Mouse (Mus musculus): ENCODE results near the gene Ntng1.
A peak's percentile ranks its signal among the peaks of the same experiment; 100 is the strongest.

Ntng1 gene

DNA sequence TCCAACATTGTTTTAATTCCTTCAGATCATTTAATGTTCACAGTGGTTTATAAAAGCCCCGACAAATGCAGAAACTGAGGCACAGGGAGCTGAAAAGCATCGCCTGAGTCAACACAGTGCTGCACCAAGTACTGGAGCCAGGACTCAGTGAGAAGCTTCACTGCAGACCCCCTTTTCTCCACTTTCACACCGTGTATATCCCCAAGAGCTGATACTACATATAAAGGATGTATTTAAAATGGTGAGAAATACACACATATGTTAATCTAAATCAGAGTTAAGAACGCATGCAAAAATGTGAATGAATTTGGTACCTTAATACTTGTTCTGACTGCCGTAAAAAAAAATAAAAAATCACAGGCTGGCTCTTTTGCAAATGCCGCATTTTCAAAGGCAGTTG is 88.4 kb downstream of the Ntng1 start:
- DNase-seq (ENCODE audit: extremely low spot score, low read depth, low spot score): no peak

DNA sequence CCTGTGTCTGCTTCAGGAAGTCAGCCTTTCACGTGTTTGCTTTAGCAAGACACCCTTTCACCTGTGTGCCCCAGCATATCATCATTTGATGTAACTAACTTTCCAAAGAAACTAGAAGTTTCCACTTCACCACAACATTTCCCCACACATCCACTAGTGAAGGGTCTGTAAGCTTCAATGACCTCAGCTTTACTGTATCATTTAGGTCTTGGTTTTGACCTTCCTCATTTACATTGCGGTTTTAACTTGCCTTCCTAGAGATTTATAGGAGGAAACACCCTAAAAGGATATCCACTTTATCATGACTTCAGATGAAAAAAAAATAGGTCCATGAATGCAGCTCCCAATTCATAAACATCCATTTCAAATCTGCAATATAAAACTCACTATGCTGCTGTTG is 89.7 kb downstream of the Ntng1 start:
- DNase-seq (ENCODE audit: extremely low spot score, low read depth, low spot score): no peak

DNA sequence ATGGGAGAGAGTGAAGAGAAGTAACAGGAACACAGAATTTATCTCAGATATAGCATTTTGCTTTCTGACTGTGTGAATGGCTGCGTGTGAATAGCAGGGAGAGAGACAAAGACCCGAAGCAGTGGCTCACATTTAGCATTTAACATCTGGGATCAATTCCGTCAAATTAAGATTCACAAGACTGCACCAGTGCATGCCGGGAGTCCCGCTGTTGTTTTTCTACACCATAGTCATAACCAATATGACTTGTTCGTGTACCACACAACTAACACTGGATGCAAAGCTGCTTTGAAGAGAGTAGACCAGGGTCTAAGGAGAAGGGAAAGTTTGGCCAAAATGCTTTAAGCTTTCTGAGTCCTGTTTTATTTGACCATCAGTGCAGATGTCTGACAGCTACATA is 95.7 kb downstream of the Ntng1 start:
- peak; percentile 22 for DNase-seq (ENCODE audit: extremely low spot score, low read depth, low spot score)

DNA sequence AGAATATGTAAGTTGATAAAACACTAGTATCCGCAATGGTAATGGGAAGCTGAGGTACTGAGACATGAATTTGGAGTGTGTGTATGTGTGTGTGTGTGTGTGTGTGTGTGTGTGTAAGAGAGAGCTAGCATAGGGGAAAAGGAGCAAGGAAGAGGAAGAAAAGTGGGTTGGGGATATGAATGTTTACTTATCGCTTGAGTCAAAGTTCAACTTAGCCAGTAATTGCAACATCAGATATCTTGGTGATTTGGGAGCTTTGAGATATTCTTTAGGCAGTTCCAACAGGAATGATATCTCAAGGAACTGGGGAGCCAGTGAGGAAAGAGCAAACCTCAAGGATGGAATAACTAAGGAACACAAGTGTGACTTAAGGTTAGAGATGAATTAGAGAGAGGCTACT is 97.1 kb downstream of the Ntng1 start:
- no peak for DNase-seq (ENCODE audit: extremely low spot score, low read depth, low spot score)

DNA sequence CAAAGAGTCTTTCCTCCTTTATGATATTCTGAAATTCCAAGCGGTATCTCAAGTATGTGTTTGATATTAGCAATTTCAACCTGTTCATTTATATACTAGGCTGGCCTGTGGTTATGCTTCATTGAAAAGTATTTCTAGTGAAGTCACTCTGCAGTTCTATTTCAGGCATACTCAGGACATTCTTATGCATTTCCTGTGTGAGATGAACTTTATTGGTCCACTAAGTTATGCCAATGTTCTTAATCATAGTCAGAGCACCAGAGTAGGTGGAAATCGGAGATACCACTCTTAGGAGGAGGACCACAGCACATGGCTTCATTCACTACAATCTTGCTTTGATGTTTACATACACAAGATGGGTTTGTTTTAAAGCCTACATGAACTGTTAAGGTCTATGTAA is 99.6 kb downstream of the Ntng1 start:
- DNase-seq (ENCODE audit: extremely low spot score, low read depth, low spot score): no peak

DNA sequence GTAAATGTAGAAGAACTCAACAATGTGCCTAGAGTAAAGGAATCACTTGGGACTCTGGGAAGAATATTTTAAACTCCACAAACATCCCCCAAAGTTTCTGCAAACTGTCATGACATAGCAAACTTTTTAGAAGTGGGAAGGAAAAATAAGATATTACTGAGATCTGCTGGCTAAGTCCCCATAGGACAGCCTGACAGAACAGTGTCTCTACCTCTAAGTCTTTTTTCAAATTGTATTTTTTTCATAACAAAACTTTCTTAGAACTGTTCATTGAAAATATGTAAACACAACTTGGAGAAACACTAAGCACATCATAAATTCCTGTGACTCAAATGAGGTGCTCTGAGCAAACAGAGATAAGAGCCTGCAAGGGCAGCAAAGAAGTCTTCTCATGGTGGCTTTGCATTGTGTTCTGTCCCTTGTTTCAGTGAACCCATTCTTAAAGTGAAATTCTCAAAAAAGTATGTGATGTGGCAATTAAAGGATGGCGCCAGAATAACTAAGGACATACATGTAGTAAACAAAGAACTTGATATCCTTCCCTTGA is 100.1 kb downstream of the Ntng1 start:
- no peak for DNase-seq (ENCODE audit: extremely low spot score, low read depth, low spot score)

DNA sequence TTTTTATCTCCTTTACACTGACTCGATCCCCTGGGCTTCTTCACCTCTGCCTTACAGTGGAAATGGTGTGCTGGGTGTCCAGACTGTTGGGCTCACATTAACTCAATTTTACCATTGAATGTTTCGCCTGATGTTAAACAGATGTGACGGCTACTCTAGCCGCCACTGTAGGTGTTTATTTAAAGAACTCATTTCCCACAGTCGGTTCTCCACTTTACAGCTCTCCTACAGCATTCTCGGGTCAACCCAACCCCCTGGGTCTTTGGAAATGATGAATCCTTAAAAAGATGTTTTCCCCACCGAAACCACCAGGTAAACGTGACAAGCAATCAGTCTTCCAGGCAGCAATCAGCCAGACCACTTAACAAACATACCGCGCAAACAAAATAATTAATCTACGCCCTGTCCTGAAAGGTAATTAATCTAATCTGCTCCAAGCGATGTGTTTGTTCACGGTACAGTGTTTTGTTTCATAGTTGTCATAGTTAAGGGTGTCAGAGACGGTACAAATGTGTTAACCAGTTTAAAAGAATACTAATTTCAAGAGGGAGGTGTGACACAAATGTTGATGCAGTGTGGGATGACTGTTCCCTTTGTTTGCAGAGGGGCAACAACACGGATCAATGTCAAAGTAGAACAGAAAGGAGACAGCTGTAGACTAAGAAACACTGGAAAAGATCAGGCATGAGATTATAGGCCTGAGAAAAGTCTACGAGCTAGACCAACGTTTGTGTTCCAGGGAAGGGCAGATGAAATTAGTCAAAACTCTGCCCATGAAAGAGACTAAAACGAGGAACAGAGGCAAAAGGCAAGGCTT is 120.8 kb downstream of the Ntng1 start:
- peak; percentile 18 for DNase-seq (ENCODE audit: extremely low spot score, low read depth, low spot score)

DNA sequence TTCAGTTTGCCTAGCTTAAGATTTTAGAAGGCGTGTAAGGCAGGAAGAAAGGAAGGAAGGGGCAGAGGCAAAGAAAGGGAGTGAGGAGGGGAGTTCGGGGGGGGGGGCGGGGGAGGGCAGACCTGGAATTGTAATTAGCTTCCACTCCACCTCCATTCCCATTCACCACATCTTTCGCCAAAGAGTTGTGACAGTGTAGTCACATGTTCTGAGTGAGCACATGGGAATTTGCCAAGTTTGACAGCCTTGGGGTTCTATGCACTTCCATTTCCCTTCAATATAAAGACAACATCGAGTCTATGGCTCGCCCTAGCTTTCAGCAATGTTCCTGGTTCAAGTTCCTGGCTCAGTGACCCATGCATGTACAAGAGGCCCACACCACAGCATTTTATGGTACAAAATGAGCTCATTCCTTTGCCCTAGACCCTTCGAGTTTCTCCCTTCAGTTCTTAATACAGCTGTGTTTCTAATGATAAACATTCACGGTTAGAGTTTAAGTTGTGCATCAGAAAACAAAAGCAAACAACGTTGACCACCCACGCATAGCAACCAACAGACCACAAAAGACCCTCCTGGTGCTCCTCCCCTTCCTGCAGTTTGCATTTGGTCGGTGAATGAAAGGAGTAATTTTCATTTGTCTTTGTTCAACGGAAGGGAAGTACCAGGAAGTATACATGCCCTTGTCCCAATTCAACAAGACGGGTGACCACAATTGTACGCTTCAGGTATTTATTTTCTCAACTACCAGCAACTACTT is 132.8 kb downstream of the Ntng1 start:
- no peak for DNase-seq (ENCODE audit: extremely low spot score, low read depth, low spot score)

DNA sequence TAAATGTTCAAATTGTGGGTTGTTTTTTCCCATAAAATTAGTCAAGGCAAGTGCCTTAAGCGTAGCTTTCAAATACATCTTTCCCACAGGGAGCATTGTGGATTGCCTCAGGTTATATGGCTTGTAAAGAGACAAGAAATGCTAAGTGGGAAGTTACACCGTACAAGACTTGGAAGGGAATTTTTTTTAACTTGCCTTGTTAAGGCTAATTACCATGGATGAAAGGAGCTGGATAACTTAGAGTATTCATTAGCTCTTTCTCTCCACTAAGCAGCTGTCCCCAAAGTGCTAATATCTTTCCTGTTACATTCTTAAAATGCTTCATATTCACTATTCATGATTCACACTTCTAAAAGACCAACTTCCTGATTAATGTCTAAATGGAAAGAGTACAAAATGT is 133.4 kb downstream of the Ntng1 start:
- DNase-seq (ENCODE audit: extremely low spot score, low read depth, low spot score): peak; percentile 2

DNA sequence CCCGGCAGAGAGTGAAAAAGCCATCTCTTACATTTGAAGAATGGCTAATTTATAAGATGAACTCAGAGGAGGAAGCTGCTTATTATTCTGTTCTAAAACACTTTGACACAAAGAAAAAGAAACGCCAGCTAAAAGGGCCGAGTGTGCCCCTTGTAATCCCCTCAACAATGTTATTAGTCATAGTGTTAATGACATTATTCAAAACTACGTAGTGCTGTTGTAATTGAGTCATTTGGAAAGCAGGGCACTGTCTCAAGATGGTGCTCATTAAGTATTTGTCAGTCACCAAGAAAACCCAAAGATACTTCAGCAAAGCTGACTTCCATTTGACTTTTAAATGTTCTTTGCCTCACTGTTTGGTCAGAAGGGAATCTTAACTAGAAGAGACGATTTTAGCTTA is 143.5 kb downstream of the Ntng1 start:
- DNase-seq (ENCODE audit: extremely low spot score, low read depth, low spot score): no peak

DNA sequence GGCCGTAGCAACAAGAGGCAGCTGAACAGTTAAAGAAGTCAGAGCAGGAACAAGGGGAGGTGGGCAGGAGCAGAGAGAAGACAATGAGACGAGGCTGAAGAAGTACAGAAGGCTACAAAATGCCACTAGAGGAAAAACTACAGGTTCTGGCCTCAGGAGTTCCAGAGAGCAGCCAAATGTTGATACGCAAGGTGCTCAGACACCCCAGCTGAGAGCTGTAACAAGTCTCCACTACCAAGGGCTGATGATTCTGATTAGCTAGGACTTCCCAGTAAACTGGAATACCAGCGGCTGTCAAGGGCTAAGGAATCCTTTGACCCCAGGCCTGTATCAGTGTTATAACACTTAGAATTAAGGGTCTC is 148.2 kb downstream of the Ntng1 start:
- no peak for DNase-seq (ENCODE audit: extremely low spot score, low read depth, low spot score)

DNA sequence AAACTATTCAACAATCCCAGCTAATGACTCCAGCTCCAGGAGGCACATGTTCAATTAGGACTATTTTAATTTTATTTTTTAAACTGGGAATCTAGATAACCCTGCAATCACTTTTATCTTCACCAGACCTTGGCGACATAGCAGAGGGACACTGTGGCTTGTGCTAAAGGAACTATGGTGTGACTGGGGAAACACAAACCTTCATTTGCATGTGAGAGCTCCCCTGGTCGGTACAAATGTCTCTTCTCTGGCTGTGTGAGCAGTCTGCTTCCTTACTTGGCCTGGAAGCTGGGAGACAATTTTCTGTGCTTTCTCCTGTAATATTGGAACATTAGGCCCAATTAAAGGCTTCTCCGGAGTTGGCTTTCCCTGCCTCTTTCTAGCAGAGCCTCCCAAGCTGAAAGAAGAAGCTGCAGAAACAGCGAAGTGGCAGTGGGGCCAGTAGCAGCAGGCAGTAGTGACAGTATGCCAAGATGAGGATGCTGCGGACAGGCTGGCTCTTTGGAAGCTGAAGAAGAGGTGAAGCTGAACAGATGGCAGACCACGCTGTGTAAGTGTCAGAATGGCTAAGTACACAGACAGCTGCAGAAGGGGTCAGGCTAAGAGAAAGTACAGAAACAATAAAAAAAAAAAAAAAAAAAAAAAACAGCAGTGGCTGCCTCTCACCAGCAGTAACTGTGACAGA is 148.7 kb downstream of the Ntng1 start:
- no peak for DNase-seq (ENCODE audit: extremely low spot score, low read depth, low spot score)

DNA sequence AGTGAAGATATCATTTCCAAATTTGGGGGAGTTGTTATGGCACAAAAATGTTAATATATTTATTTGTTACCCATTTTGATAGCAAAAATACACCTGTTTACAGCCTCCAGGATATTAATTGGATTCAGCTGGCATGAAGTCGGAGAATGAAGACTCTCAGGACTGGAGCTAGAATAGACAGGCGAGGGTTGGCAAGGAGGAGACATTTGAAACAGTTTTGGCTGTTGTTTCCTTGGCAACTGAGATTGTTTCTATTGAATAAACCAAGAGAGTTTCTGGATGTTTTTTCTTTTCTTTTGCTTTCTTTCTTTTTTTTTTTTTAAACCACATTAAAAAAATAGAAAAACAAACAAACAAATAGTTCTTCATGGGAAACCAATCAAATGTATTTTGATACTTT is 159.7 kb downstream of the Ntng1 start:
- no peak for DNase-seq (ENCODE audit: extremely low spot score, low read depth, low spot score)

DNA sequence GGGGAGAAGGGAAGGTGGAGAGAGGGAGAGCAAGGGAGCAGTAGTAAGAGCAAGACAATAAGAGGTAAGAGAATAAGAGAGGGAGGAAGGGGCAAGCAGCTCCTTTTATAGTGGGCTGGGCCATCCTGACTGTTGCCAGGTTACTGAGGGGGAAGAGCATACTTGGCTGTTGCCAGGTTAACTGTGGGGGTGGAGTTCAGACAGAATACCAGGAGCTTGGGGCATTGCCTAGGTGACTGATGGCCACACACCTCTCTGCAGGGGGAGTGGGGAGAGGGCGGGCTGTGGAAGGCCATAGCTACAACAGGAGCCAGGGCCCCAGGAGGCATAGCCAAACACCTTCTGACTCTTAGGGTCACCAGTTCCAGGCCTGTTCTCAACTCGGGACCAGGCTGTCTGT is 166.2 kb downstream of the Ntng1 start:
- DNase-seq (ENCODE audit: extremely low spot score, low read depth, low spot score): no peak

DNA sequence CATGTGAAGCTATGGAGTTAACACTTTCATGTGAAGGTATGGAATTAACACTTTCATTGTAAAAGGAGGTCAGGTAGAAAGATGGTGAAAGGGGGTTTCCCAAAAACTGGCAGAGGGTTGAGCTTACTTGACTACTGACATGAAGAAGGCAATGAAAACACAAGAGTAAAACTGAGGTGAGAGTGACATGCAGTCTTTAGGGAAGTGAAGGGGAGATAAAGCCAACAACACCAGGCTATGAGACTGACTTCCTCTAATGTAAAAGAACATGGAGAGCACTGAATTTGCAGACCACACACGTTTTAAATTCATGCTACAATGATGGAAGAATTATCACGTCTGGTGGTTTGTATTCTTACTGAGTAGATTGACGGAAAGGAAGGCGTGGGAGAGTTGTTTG is 168.7 kb downstream of the Ntng1 start:
- DNase-seq (ENCODE audit: extremely low spot score, low read depth, low spot score): no peak

DNA sequence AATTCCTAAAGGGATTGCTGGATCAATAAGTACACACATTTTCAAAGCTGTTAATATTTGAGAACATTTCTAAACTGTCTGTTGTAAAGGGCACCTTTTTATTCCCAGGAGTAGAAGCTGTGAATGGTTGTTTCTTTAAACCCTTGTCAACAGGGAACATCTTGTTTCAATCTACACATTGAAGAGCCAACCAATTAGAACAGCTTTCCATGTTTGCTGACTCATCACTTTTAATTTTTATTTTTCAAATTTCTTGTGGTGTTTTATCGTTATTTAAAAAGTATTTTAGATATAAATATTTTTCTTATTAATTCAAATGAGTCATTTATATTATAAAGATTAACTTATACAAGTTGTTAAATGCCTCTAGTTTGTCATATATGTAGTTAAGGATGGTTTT is 172.3 kb downstream of the Ntng1 start:
- no peak for DNase-seq (ENCODE audit: extremely low spot score, low read depth, low spot score)

DNA sequence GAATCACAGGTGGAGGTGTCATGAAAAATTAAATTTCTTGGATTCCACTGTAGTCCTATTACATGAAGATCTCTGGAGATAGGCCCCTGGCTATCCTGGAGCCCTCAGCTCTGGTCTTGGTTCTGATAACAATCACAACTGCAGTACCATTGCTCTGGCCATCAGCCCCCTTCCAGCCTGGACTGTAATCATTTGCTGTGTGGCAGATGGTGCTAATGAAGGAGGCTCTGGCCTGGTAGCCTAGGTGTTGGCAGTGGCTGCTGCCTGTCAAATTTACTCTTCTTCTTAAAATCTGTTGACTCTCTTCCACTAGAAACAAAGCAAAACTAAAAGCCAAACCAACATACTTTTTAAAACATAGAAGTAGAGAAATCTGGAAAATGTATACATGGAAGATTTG is 173.6 kb downstream of the Ntng1 start:
- DNase-seq (ENCODE audit: extremely low spot score, low read depth, low spot score): no peak

DNA sequence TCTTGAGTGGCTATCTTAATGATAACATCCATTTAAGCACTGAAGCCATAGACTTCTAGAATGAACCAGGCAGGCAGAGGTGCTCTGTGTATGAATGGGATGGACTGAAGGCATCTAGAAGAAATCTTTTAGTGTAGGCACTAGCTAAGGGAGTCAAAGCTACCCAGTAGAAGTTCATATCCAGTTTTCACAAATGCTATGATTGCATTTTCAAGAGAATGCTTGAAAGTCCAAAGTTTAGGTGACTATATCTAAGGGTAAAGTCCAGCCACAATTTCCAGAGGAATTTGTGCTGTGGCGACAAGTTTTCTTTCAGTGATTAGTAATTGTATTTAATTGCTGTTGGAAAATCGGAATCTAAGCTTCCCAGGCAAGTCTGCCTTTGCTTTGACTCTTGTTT is 181.2 kb downstream of the Ntng1 start:
- no peak for DNase-seq (ENCODE audit: extremely low spot score, low read depth, low spot score)

DNA sequence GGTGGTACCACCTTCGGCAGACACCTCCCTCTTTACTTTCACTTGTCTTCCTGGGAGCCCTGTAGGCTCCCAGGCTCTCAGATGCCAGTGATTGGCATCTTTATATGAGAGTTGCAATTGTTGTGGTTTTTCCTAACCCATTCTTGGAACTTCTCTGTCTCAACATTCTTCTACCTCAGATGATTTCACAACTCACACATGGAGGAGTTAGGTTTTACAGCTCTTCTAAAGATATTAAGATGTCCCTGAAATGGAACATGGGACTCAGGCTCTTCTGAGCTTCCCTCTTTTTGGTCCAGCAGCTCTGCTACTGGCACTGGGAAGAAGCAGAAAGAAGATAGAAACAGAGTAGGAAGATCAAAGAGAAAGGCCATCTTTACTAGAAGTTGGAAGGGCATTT is 200.9 kb downstream of the Ntng1 start:
- DNase-seq (ENCODE audit: extremely low spot score, low read depth, low spot score): no peak

DNA sequence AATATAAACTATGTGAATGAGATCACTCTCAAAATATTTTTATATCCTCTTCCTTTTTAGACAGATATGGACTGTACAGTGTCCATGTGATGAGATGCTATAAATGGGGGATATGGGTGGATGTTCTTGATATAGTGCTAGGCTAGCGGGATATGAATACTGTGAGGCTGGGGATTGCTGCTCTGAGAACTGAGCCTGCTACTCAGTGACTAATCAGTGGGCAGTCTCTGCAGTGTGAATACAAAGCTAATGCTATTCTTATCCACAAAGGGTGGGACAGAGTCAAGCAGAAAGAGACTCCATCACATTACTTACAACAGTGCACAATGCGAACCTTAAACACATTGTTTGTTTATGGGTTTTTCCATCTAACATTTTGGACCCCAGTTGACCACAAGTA is 206.2 kb downstream of the Ntng1 start:
- no peak for DNase-seq (ENCODE audit: extremely low spot score, low read depth, low spot score)

DNA sequence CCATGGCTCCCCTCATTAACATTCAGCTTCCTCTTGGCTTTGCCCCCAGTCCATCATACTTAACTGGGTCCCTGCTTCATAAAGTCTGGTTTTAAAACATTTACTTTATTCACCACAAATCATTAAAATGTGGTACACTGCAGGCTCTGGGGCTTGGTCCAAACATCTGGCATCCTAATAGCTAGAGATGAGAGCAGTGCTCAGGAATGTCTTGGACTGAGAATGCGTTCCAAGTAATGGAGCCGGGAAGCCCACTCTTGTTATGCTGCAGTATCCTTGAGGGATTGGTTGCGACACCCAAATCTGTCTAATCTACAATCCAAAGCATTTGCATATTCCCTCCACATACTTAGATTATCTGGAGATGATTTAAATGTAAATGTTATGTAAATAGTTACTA is 207.5 kb downstream of the Ntng1 start:
- DNase-seq (ENCODE audit: extremely low spot score, low read depth, low spot score): no peak

DNA sequence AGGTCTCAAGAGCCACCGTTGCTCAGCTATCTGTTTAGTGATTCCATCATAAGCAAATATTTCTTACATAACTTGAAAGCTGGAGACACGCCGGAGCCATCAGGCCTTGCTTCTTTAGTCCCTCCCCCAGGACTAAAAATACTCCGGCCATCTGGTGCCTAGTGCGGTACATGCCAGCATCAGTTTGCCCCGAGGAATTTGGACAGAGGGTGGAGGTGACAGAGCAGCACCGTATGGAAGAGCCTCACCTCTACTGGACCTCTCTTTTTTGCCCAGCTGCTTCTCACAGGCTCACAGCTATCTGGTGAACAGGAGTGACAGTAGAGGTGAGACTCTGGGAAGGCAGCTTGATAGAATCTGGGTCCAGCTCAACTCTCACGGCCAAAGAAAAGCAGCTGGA is 211.6 kb downstream of the Ntng1 start:
- DNase-seq (ENCODE audit: extremely low spot score, low read depth, low spot score): no peak
